Mouse (Mus musculus): ENCODE measurements around the gene Zfp850. TPM values are rescaled to one million over a fixed set of nuclear protein-coding genes. Genes with fewer than 3 reads are reported as not detected.
"Not testable (repeated sequence)": the region's sequence is repeated elsewhere in the genome, so short reads cannot be mapped to it uniquely, and the experiment has no call there.

The Zfp850 gene
- polyA plus RNA-seq, 1 experiment from 2014 or later, result 2.6 TPM

DNA sequence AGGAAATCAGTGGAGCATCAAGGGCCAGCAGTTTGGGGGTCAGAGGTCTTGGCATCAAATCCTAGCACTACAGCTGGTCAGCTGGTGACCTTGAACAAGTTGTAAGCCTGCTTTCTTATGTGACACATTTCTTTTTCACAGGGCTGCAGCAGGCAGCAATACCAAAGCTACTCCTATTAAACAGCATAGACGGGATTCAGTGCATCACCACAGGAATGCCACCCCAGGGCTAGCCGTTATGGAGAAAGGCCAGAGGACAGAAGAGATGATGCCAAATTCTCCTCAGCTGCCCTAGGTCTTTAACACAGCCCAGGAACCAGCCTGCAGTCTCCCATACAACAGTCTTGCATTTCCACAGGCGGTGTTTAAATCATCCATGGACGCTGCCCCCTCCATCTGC, 30.6 kb upstream of the Zfp850 start:
- DNase-seq (ENCODE audit: low spot score) (no peak), ATAC-seq (replicated peaks; ENCODE audit: low FRiP score, low read depth) (no peak)
- Histone ChIP-seq H3K4me2 (ENCODE audit: low read length) (no peak overlapping the region), H3K36me3 (ENCODE audit: insufficient read depth, low read length) (peaks cover 64% of the 10 kb centered on the region), H3K27me3 (ENCODE audit: insufficient read depth, low read length) (no peaks in the 10 kb centered on the region), H3K9me3 (replicated peaks; ENCODE audit: low read length) (no peaks in the 10 kb centered on the region), H3K4me1 (replicated peaks; ENCODE audit: insufficient read depth, low read length) (no peaks in the 10 kb centered on the region), H3K9ac (ENCODE audit: low read depth, low read length) (no peak overlapping the region), H3K4me3 (replicated peaks; ENCODE audit: low read depth, low read length) (no peak overlapping the region), H3K27ac (no peak overlapping the region)
- TF ChIP-seq CTCF (IDR thresholded peaks at IDR 0.05; ENCODE audit: low read depth), result no peak
- 84% methylated on average over 4 of the region's 4 CpGs for WGBS

DNA sequence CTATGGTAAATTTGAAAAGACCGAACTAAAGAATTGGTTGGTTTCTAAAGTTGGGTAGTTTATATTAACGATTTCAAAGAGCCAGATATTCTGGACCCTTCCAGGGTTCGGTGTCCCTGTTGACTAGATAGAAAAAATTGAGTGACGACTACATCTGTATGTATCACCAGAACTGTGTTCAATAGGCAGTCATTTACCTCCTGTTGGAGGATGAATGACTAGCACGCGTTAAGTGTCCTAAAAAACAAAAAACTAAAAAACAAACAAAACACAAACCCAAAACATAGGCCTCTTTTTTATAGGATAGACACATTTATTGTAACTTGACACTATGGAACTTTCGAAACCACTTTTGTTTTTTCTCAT, 513 bp upstream of the Zfp850 start:
- peak; percentile 6 for DNase-seq (ENCODE audit: low spot score)
- 19% methylated on average over 7 of the region's 7 CpGs for WGBS
- Histone ChIP-seq H3K9ac (ENCODE audit: low read depth, low read length) (peak overlapping the region; percentile 79), H3K27ac (no peak overlapping the region), H3K4me3 (replicated peaks; ENCODE audit: low read depth, low read length) (peak overlapping the region; percentile 64), H3K27me3 (ENCODE audit: insufficient read depth, low read length) (no peaks in the 10 kb centered on the region), H3K4me1 (replicated peaks; ENCODE audit: insufficient read depth, low read length) (peaks cover 5% of the 10 kb centered on the region; the same call in 1 of the 2 replicates), H3K36me3 (ENCODE audit: insufficient read depth, low read length) (no peaks in the 10 kb centered on the region), H3K9me3 (replicated peaks; ENCODE audit: low read length) (no peaks in the 10 kb centered on the region), H3K4me2 (ENCODE audit: low read length) (peak overlapping the region; percentile 73)
- TF ChIP-seq CTCF (IDR thresholded peaks at IDR 0.05; ENCODE audit: low read depth), result no peak
- ATAC-seq (replicated peaks; ENCODE audit: low FRiP score, low read depth), result 0 out of 2 replicates have a peak, but pooled peaks have one; percentile 25

DNA sequence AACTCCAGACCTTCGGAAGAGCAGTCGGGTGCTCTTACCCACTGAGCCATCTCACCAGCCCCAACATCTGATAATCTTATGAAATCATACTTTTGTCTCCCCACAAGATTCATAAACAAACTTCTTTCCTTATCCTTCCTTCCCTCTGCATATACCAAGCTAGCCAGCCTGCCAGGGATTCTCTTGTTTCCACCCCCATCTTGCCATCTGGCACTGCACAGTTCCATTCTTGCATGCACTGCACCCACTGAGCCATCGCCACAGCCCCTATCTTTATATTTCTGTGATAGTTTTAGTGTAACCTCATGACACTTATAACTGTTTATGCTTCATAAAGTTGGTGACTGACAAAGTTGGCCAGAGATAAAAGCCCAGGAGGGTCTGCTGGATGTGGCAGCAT, 3.6 kb downstream of the Zfp850 start:
- no peak for TF ChIP-seq CTCF (IDR thresholded peaks at IDR 0.05; ENCODE audit: low read depth)
- Histone ChIP-seq H3K4me3 (replicated peaks; ENCODE audit: low read depth, low read length) (no peak overlapping the region), H3K9ac (ENCODE audit: low read depth, low read length) (no peak overlapping the region), H3K9me3 (replicated peaks; ENCODE audit: low read length) (no peaks in the 10 kb centered on the region), H3K4me2 (ENCODE audit: low read length) (no peak overlapping the region), H3K27ac (no peak overlapping the region), H3K27me3 (ENCODE audit: insufficient read depth, low read length) (no peaks in the 10 kb centered on the region), H3K36me3 (ENCODE audit: insufficient read depth, low read length) (0 out of 2 replicates have a peak, but pooled peaks cover 4% of the 10 kb centered on the region), H3K4me1 (replicated peaks; ENCODE audit: insufficient read depth, low read length) (peaks cover 5% of the 10 kb centered on the region; the same call in 1 of the 2 replicates)
- no peak for DNase-seq (ENCODE audit: low spot score)
- 94% methylated on average over 3 of the region's 3 CpGs for WGBS
- ATAC-seq (replicated peaks; ENCODE audit: low FRiP score, low read depth), result no peak

GRCm38 (mm10) chr7:27982197-27982596, 31.7 kb downstream of the Zfp850 start:
- DNase-seq (ENCODE audit: low spot score), result no peak
- 88% methylated on average over 2 of the region's 2 CpGs for WGBS
- Histone ChIP-seq H3K36me3 (ENCODE audit: insufficient read depth, low read length) (no peaks in the 10 kb centered on the region), H3K4me2 (ENCODE audit: low read length) (no peak overlapping the region), H3K4me3 (replicated peaks; ENCODE audit: low read depth, low read length) (no peak overlapping the region), H3K27ac (no peak overlapping the region), H3K4me1 (replicated peaks; ENCODE audit: insufficient read depth, low read length) (0 out of 2 replicates have a peak, but pooled peaks cover 4% of the 10 kb centered on the region), H3K9me3 (replicated peaks; ENCODE audit: low read length) (peaks cover 13% of the 10 kb centered on the region; the same call in 1 of the 2 replicates), H3K27me3 (ENCODE audit: insufficient read depth, low read length) (no peaks in the 10 kb centered on the region), H3K9ac (ENCODE audit: low read depth, low read length) (no peak overlapping the region)
- no peak for ATAC-seq (replicated peaks; ENCODE audit: low FRiP score, low read depth)
- TF ChIP-seq CTCF (IDR thresholded peaks at IDR 0.05; ENCODE audit: low read depth), result no peak

DNA sequence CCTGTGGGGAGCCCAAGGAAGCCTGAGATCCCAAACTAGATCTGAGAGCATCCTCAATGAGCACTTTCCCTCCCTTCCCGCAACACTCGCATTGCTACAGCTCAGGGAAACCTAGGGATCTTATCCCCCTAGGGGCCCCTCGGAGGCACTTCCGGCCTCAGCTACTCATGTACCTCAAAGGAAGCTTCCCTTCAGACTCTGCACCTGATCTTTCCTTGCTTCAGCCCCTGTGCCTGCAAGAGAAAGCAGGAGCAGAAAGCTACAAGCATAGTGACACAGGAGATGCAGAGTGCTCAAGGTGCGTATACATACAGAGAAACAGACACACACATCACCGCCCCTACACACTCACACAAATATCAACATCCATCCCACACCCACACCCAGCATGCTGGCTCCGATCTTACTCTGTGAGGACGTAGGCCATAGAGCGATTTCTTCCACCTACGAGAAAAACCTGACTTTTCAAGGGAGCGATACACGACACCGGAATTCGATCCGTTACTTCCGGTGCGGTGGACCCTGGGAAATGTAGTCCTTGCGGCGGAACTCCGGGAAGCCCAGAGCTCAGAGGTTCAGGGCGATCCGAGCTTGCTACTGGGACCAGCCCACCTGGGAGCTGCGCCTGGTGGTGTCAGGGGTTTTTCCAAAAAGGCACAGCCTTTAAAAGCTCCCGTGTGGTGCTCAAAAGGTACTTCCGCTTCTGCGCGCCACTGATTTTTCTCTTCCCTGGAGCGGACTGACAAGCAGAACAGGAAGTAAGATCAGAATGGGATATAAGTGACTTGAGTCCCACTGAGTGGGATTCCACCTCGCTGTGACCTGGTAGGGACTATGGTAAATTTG, 35.0 kb downstream of the Zfp850 start, which contains the start of gene Zfp780b:
Gene Zfp780b (minus strand): TSS at position 489 of the 846 bp plus-strand sequence.
- TF ChIP-seq CTCF (IDR thresholded peaks at IDR 0.05; ENCODE audit: low read depth), result 0 out of 2 replicates have a peak, but pooled peaks have one; percentile 4

DNA sequence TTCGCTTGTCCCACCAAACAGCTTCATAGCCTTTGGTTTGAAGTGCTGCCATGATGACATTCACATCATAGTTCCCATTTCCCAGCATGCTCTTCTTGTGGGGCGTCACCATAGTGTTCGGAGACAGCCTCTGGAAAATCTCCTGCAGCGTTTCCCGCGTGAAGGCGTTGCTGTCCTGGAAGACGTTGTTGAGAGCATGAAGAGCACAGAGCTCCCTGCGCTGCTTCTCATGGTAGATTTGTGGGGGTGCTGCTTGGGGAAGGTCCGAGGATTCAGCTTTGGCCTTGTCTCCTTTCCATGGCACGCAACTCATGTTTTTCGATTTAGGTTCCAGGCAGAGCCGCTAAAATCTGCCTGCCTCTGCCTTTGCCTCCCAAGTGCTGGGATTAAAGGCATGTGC, 64.5 kb downstream of the Zfp850 start:
- not testable (repeated sequence) for H3K4me3 ChIP-seq (replicated peaks; ENCODE audit: low read depth, low read length); ATAC-seq (replicated peaks; ENCODE audit: low FRiP score, low read depth); H3K9ac ChIP-seq (ENCODE audit: low read depth, low read length); H3K27me3 ChIP-seq (ENCODE audit: insufficient read depth, low read length); H3K9me3 ChIP-seq (replicated peaks; ENCODE audit: low read length); DNase-seq (ENCODE audit: low spot score); H3K27ac ChIP-seq; H3K36me3 ChIP-seq (ENCODE audit: insufficient read depth, low read length); H3K4me1 ChIP-seq (replicated peaks; ENCODE audit: insufficient read depth, low read length); H3K4me2 ChIP-seq (ENCODE audit: low read length)
- 97% methylated on average over 13 of the region's 13 CpGs for WGBS

More for the DNA sequence above, 35.0 kb downstream of the Zfp850 start, which contains the start of gene Zfp780b:
- H3K27ac ChIP-seq, result peak within 1 kb of the TSS; percentile 85
- H3K4me1 ChIP-seq (replicated peaks; ENCODE audit: insufficient read depth, low read length), result 0 out of 2 replicates have a peak, but pooled peaks cover 4% of the 10 kb centered on the region
- peak within 1 kb of the TSS; percentile 73 for H3K4me2 ChIP-seq (ENCODE audit: low read length)
- H3K36me3 ChIP-seq (ENCODE audit: insufficient read depth, low read length), result no peaks in the 10 kb centered on the region
- no peaks in the 10 kb centered on the region for H3K27me3 ChIP-seq (ENCODE audit: insufficient read depth, low read length)
- peak within 1 kb of the TSS; percentile 68 for H3K9ac ChIP-seq (ENCODE audit: low read depth, low read length)
- H3K9me3 ChIP-seq (replicated peaks; ENCODE audit: low read length), result no peaks in the 10 kb centered on the region
- peak; percentile 85 for ATAC-seq (replicated peaks; ENCODE audit: low FRiP score, low read depth)
- peak within 1 kb of the TSS; percentile 76 for H3K4me3 ChIP-seq (replicated peaks; ENCODE audit: low read depth, low read length)
- peak; percentile 78 for DNase-seq (ENCODE audit: low spot score)
- under 1% methylated on average over 29 of the region's 29 CpGs for WGBS
